Mouse (Mus musculus): ENCODE results near the gene Kansl1l. TPM values are rescaled to one million over a fixed set of nuclear protein-coding genes. Genes with fewer than 3 reads are reported as not detected.
A peak's percentile ranks its signal among the peaks of the same experiment; 100 is the strongest.

Kansl1l gene
- polyA plus RNA-seq (2012; rRNA removed) = 10.4 and 11.9 TPM in 2 replicates

- TF ChIP-seq POLR2A (IDR thresholded peaks at IDR 0.05; ENCODE audit: borderline replicate concordance, insufficient read depth, low read length) = peak; percentile 61; the same call in 1 of the 2 replicates
- TF ChIP-seq CTCF (IDR thresholded peaks at IDR 0.05; ENCODE audit: borderline replicate concordance, insufficient read depth, low read depth, low read length) = no peak
- Histone ChIP-seq H3K27me3 (ENCODE audit: control insufficient read depth, insufficient read depth, low read length) (no peaks in the 10 kb centered on the region), H3K4me3 (replicated peaks; ENCODE audit: insufficient read depth, low read depth, low read length) (peak within 1 kb of the TSS; percentile 97), H3K4me1 (ENCODE audit: control insufficient read depth, insufficient read depth, low read length) (no peaks in the 10 kb centered on the region), H3K27ac (ENCODE audit: insufficient read depth, low read length) (peak within 1 kb of the TSS; percentile 89)
- peak; percentile 95 for DNase-seq
- 1% methylated on average over 33 of the region's 56 CpGs for WGBS
Observed at GRCm38 (mm10) chr1:66817453-66817839, at the start of gene Kansl1l. TSS of gene Kansl1l (minus strand) at chr1:66817562.

DNA sequence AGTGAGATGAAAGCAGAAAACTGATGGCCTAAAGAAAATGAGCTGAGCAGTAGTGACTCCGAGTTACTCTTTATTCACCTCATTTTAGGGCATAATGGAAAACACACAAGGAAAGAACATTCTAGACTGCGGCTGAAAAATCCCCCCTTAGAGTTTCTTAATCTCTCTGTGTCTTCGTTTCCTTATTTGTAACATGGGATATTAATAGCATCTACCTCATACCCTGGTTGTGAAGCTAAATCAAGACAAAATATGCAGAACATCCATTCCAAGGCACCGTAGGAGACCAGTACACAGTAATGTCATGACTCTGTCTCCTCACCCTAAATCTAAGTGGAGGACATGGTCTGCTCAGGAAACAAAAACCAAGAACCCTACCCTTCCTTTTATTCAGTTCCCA is 48.3 kb upstream of the Kansl1l start:
- WGBS = 90% methylated on average over 4 of the region's 4 CpGs
- Histone ChIP-seq H3K27me3 (ENCODE audit: control insufficient read depth, insufficient read depth, low read length) (no peaks in the 10 kb centered on the region), H3K4me1 (ENCODE audit: control insufficient read depth, insufficient read depth, low read length) (no peaks in the 10 kb centered on the region), H3K4me3 (replicated peaks; ENCODE audit: insufficient read depth, low read depth, low read length) (no peak overlapping the region), H3K27ac (ENCODE audit: insufficient read depth, low read length) (no peak overlapping the region)
- no peak for TF ChIP-seq POLR2A (IDR thresholded peaks at IDR 0.05; ENCODE audit: borderline replicate concordance, insufficient read depth, low read length)
- TF ChIP-seq CTCF (IDR thresholded peaks at IDR 0.05; ENCODE audit: borderline replicate concordance, insufficient read depth, low read depth, low read length) = no peak
- no peak for DNase-seq

GRCm38 (mm10) chr1:66863741-66864495 is 46.6 kb upstream of the Kansl1l start:
- no peak overlapping the region for H3K27ac ChIP-seq (ENCODE audit: insufficient read depth, low read length)
- H3K27me3 ChIP-seq (ENCODE audit: control insufficient read depth, insufficient read depth, low read length) = no peaks in the 10 kb centered on the region
- no peak overlapping the region for H3K4me3 ChIP-seq (replicated peaks; ENCODE audit: insufficient read depth, low read depth, low read length)
- no peak for TF ChIP-seq CTCF (IDR thresholded peaks at IDR 0.05; ENCODE audit: borderline replicate concordance, insufficient read depth, low read depth, low read length)
- no peak for TF ChIP-seq POLR2A (IDR thresholded peaks at IDR 0.05; ENCODE audit: borderline replicate concordance, insufficient read depth, low read length)
- DNase-seq = no peak
- WGBS = 33% methylated on average over 9 of the region's 9 CpGs
- no peaks in the 10 kb centered on the region for H3K4me1 ChIP-seq (ENCODE audit: control insufficient read depth, insufficient read depth, low read length)

DNA sequence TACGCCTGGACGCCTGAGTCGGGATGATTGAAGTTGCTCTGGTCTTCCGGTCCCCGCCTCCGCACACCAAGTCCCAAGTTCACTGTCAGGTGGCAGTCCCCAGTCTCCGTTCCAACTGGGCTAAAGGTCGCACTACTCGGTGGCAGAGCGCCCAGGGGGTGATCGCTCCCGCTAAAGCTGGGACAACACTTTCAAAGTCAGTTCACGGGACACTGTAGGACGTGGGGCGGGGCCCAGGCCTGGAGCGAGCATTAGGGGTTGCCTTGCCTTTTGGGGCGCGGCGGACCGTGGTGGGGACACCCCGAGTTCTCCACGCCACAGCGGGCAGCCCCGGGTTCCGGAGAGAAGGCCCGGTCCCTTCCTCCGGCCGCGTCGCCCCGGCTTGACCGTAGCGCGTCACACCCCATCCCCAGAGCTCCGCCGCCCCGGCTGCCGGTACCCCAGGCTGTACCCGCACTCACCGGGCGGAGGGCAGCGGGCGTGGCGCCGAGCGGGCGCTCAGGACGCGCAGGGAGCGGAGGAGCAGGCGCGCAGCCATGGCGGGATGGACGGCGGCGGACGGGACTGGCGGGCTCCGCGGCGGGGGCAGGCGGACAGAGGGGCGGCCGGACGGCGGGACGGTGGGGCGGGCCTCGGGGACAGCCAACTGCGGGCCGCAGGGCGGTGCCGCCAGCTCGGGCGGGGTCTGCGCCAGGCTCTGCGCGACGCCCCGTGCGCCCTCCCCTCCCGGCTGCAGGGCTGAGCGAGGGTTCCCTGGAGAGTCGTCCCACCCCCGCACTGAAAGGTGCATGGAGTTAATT is 45.5 kb upstream of the Kansl1l start, which contains the start of gene Acadl:
Gene Acadl (minus strand): TSS at position 566 of the 800 bp plus-strand sequence.
- H3K4me1 ChIP-seq (ENCODE audit: control insufficient read depth, insufficient read depth, low read length) = no peaks in the 10 kb centered on the region
- WGBS = 2% methylated on average over 83 of the region's 85 CpGs
- peak within 1 kb of the TSS; percentile 31; the same call in 1 of the 2 replicates for H3K27ac ChIP-seq (ENCODE audit: insufficient read depth, low read length)
- H3K27me3 ChIP-seq (ENCODE audit: control insufficient read depth, insufficient read depth, low read length) = no peaks in the 10 kb centered on the region
- peak within 1 kb of the TSS; percentile 58 for H3K4me3 ChIP-seq (replicated peaks; ENCODE audit: insufficient read depth, low read depth, low read length)
- peak; percentile 54 to 58 for DNase-seq
- TF ChIP-seq POLR2A (IDR thresholded peaks at IDR 0.05; ENCODE audit: borderline replicate concordance, insufficient read depth, low read length) (no peak), CTCF (IDR thresholded peaks at IDR 0.05; ENCODE audit: borderline replicate concordance, insufficient read depth, low read depth, low read length) (no peak)

GRCm38 (mm10) chr1:66861764-66862672 is 44.7 kb upstream of the Kansl1l start:
- no peak for TF ChIP-seq POLR2A (IDR thresholded peaks at IDR 0.05; ENCODE audit: borderline replicate concordance, insufficient read depth, low read length)
- Histone ChIP-seq H3K27ac (ENCODE audit: insufficient read depth, low read length) (no peak overlapping the region), H3K4me3 (replicated peaks; ENCODE audit: insufficient read depth, low read depth, low read length) (no peak overlapping the region), H3K27me3 (ENCODE audit: control insufficient read depth, insufficient read depth, low read length) (no peaks in the 10 kb centered on the region), H3K4me1 (ENCODE audit: control insufficient read depth, insufficient read depth, low read length) (no peaks in the 10 kb centered on the region)
- no peak for DNase-seq
- 45% methylated on average over 14 of the region's 14 CpGs for WGBS

DNA sequence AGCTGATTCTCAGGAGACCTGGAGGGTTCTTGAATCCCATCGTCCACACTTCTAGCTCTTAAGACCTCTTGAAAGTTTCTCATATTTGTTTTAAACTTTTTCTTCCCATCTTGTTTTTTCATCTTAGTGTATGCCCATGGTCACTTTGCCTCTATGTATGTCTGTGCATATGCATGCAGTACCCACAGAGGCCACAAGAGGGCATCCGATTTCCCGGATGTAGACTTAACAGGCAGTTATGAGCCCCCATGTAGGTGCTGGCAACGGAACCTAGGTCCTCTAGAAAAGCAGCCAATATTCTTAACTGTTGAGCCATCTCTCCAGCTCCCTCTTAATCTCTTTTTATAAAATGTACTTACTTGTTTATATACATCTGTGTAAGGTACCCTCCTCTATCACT is 30.1 kb upstream of the Kansl1l start:
- WGBS = 99% methylated on average over 4 of the region's 4 CpGs
- H3K27ac ChIP-seq (ENCODE audit: insufficient read depth, low read length) = no peak overlapping the region

DNA sequence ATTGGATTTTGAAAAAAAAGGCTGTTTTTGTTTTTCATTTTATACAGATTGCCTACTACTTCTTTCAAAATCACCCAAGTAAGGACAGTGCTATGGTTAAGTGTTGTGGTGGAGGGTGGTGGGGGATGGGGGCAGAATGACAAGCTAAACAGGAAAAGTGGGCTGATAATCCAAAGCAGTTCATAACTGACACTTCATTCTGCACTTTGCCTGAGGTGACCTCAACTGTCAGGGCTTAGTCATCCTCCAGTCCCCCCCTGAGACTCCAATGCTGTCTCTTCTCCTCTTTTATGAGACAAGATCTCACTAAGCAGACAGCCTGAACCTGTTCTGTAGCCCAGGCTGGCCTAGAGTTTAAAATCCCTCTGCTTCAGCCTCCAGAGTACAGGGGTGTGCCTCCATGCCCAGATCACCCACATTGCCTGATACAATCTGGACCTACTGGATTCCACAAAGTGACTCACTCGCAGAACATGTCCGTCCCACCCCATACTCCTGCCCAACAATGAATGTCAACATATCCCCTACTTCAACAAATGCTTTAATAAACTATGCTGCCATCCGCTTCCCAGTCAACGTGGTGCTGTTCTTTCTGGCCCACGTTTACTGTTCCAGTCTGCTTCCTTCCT is 28.4 kb upstream of the Kansl1l start:
- DNase-seq = no peak
- Histone ChIP-seq H3K4me3 (replicated peaks; ENCODE audit: insufficient read depth, low read depth, low read length) (no peak overlapping the region), H3K27ac (ENCODE audit: insufficient read depth, low read length) (no peak overlapping the region), H3K27me3 (ENCODE audit: control insufficient read depth, insufficient read depth, low read length) (no peaks in the 10 kb centered on the region), H3K4me1 (ENCODE audit: control insufficient read depth, insufficient read depth, low read length) (no peaks in the 10 kb centered on the region)
- TF ChIP-seq CTCF (IDR thresholded peaks at IDR 0.05; ENCODE audit: borderline replicate concordance, insufficient read depth, low read depth, low read length) (no peak), POLR2A (IDR thresholded peaks at IDR 0.05; ENCODE audit: borderline replicate concordance, insufficient read depth, low read length) (no peak)
- WGBS = 92% methylated on average over 5 of the region's 5 CpGs

More for the DNA sequence above, 30.1 kb upstream of the Kansl1l start:
- Histone ChIP-seq H3K4me3 (replicated peaks; ENCODE audit: insufficient read depth, low read depth, low read length) (no peak overlapping the region), H3K4me1 (ENCODE audit: control insufficient read depth, insufficient read depth, low read length) (no peaks in the 10 kb centered on the region), H3K27me3 (ENCODE audit: control insufficient read depth, insufficient read depth, low read length) (no peaks in the 10 kb centered on the region)
- TF ChIP-seq POLR2A (IDR thresholded peaks at IDR 0.05; ENCODE audit: borderline replicate concordance, insufficient read depth, low read length) (no peak), CTCF (IDR thresholded peaks at IDR 0.05; ENCODE audit: borderline replicate concordance, insufficient read depth, low read depth, low read length) (0 out of 2 replicates have a peak, but pooled peaks have one; percentile 16)
- no peak for DNase-seq

All from cerebellum, adult 2 months (tissue).